Mouse (Mus musculus) intestine, postnatal 0 days (tissue): ENCODE results near the gene Dync1h1. TPM values are rescaled to one million over a fixed set of nuclear protein-coding genes. Genes with fewer than 3 reads are reported as not detected.
"Not testable (repeated sequence)": the region's sequence is repeated elsewhere in the genome, so short reads cannot be mapped to it uniquely, and the experiment has no call there.

Experiments
- ATAC-seq: fragments of 200-750 bp; cut with Nextera tagmentation; 2 replicates; pipeline ENCODE4 v1.8.0; 2017; ENCODE audit warnings: mild to moderate bottlenecking, moderate TSS enrichment, moderate library complexity
- H3K27ac ChIP-seq: fragments of 300-500 bp; sonication (generic); 2 replicates; pipeline ENCODE4 v1.5.1; 2014; ENCODE audit warnings: mild to moderate bottlenecking, low read depth, low read length, moderate library complexity
- H3K27me3 ChIP-seq: fragments of 300-500 bp; sonication (generic); replicated peaks from 2 replicates; pipeline ENCODE4 v1.6.1; 2014; ENCODE audit warnings: low read length, mixed read lengths; ENCODE audit not compliant: control insufficient read depth, insufficient read depth
- H3K36me3 ChIP-seq: fragments of 300-500 bp; sonication (generic); 2 replicates; pipeline ENCODE4 v1.6.1; 2014; ENCODE audit warnings: mild to moderate bottlenecking, moderate library complexity; ENCODE audit not compliant: control insufficient read depth, insufficient read depth
- H3K4me1 ChIP-seq: fragments of 300-500 bp; sonication (generic); replicated peaks from 2 replicates; pipeline ENCODE4 v1.6.1; 2014; ENCODE audit warnings: antibody characterized with exemption, low read length, mixed read lengths; ENCODE audit not compliant: control insufficient read depth, insufficient read depth
- H3K4me2 ChIP-seq: fragments of 300-500 bp; sonication (generic); replicated peaks from 2 replicates; pipeline ENCODE4 v1.6.1; 2014; ENCODE audit warnings: low read depth, mild to moderate bottlenecking, moderate library complexity
- H3K4me3 ChIP-seq: fragments of 300-500 bp; sonication (generic); 2 replicates; pipeline ENCODE4 v1.5.1; 2014; ENCODE audit warnings: low read depth, low read length
- H3K9ac ChIP-seq: fragments of 300-500 bp; sonication (generic); 2 replicates; pipeline ENCODE4 v1.6.1; 2014; ENCODE audit warnings: mild to moderate bottlenecking, low read depth, low read length
- H3K9me3 ChIP-seq: fragments of 300-500 bp; sonication (generic); 2 replicates; pipeline ENCODE4 v1.6.1; 2016; ENCODE audit warnings: mixed run types; ENCODE audit not compliant: control insufficient read depth
- CTCF ChIP-seq: sonication (generic); IDR thresholded peaks from 2 replicates; pipeline ENCODE4 v1.5.1; 2016; ENCODE audit warnings: low read depth, mild to moderate bottlenecking, control low read depth, antibody characterized with exemption, moderate library complexity
- WGBS: fragments of 180-500 bp; shearing (Covaris S2); extraction: QIAGEN DNeasy Blood & Tissue Kit; methylation state at CpG from one replicate; pipeline ENCODE4 v1.1.7; 2014; 5-methylcytosine and 5-hydroxymethylcytosine counted together
- polyA plus RNA-seq: library from polyadenylated mRNA; unstranded; fragments of >200 nt; fragmentation: Nextera tagmentation; extraction: Ambion mirVana; gene quantifications from 2 replicates; pipeline ENCODE4 v1.2.1, GENCODE M21; 2015

Gene Dync1h1
- polyA plus RNA-seq, 1 experiment from 2014 or later: 19.7 TPM

DNA sequence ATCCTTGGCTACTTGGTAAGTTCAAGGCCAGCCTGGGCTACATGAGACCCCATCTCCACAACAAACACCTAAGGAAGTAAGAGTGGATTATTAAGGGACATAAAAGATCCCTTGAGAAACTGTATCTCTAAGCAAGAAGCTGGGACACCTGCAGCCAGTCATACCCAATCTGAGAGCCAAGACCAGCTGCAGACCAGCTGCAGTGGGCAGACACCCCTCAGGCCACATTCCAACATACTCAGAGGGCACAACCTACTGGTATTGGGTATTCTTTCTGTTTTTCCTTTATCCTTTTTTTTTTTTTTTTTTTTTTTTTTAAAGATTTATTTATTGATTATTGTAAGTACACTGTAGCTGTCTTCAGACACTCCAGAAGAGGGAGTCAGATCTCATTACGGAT is 82.3 kb downstream of the Dync1h1 start:
- Histone ChIP-seq H3K4me2 (no peak overlapping the region), H3K9me3 (no peaks in the 10 kb centered on the region), H3K9ac (no peak overlapping the region), H3K27ac (no peak overlapping the region), H3K36me3 (no peaks in the 10 kb centered on the region), H3K4me3 (no peak overlapping the region), H3K4me1 (no peaks in the 10 kb centered on the region), H3K27me3 (no peaks in the 10 kb centered on the region)
- TF ChIP-seq CTCF: no peak
- ATAC-seq: no peak
- WGBS: no CpG with 5 or more reads among the region's 1 CpGs

DNA sequence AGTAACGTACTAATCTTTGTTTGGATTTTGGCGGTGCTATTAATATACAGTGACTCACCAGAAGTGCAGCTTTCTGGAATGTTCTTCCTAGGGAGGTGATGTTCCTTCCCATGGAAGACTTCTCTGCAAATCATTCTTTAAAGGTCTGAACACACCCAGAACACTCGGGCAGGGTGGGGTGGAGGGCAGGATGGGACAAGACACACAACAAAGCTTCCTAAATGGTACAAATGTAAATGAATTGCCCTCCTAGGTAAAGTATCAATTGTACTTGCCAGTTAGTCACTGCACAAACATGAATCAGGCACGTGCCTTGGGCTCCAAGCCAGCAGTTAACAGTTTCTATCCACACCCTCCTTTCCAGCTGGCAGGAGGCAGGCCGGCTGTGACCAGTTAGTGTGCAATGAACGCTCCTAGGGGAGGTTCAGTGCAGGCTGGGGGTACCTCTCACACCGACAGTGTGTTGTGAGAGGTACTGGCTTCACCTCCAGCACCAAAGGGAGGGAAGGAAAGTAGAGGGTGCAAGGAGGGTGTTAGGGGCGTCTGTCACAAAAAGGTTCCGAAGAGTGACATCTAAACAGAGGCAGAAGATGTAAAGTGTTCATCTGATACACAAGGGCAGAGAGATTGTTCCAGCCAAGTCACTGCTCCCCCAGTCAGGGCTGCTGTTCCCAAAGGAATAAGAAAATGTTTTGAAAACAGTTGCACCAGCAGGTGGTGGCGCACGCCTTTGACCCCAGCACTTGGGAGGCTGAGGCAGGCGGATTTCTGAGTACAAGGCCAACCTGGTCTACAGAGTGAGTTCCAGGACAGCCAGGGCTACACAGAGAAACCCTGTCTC is 86.9 kb downstream of the Dync1h1 start:
- Histone ChIP-seq H3K36me3 (peaks cover 27% of the 10 kb centered on the region), H3K9ac (no peak overlapping the region), H3K27me3 (no peaks in the 10 kb centered on the region), H3K4me3 (no peak overlapping the region), H3K4me1 (no peaks in the 10 kb centered on the region), H3K4me2 (peak overlapping the region; percentile 3; the same call in 1 of the 2 replicates), H3K27ac (peak overlapping the region; percentile 17; the same call in 1 of the 2 replicates), H3K9me3 (no peaks in the 10 kb centered on the region)
- peak; percentile 78 for ATAC-seq
- TF ChIP-seq CTCF: no peak
- 38% methylated on average over 12 of the region's 12 CpGs for WGBS

DNA sequence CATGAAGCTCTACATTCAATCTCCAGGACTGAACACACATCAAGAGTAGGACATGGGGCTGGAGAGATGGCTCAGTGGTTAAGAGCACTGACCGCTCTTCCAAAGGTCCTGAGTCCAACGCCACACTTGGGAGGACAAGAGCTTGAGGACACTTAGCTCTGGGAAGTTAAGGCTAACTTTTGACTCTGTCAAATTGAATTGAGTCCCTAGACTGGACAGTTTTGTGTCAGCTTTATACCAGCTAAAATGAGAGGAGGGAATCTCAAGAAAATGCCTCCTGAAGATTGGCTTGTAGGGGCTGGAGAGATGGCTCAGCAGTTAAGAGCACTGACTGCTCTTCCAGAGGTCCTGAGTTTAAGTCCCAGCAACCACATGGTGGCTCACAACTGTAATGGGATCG is 87.7 kb downstream of the Dync1h1 start:
- H3K4me3 ChIP-seq, H3K4me1 ChIP-seq, H3K27me3 ChIP-seq, ATAC-seq, H3K4me2 ChIP-seq, H3K27ac ChIP-seq, H3K9ac ChIP-seq, H3K9me3 ChIP-seq: not testable (repeated sequence)
- peaks cover 34% of the 10 kb centered on the region for H3K36me3 ChIP-seq
- WGBS: 82% methylated on average over 3 of the region's 3 CpGs

DNA sequence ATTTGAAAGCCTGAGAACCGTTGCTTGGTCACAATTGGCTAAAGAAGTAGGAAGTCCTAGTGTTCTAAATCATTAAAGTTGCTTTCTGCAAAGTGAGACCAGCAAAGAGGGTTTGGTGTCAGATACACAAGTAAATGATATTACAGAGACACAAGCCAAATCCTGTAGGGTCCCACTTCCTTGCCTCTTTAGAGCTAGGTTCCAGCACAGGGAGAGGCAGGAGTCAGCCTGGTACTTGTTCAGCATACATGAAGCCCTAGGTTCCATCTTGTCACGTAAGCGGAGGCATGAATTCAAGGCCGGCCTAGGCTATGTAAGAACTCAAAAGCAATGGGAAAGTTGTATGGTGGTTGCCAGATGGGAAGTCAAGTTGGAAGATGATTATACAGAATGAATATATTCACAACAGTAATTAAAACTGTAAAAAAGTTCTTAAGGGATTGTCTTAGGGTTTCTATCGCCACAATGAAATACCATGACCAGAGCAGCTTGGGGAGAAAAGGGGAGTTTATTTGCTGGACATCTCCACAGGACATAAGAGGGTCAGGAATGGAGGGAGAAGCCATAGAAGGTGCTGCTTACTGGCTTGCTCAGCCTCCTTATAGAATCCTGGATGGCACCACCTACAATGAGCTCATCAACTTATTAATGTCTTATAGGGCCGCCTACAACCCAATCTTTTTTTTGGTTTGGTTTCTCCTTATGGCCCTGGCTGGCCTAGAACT is 88.8 kb downstream of the Dync1h1 start:
- Histone ChIP-seq H3K9me3 (no peaks in the 10 kb centered on the region), H3K4me3 (no peak overlapping the region), H3K9ac (no peak overlapping the region), H3K4me1 (no peaks in the 10 kb centered on the region), H3K36me3 (peaks cover 34% of the 10 kb centered on the region), H3K4me2 (no peak overlapping the region), H3K27ac (0 out of 2 replicates have a peak overlapping the region, but pooled peaks have one; percentile 2), H3K27me3 (no peaks in the 10 kb centered on the region)
- TF ChIP-seq CTCF: no peak
- 88% methylated on average over 6 of the region's 6 CpGs for WGBS
- no peak for ATAC-seq

DNA sequence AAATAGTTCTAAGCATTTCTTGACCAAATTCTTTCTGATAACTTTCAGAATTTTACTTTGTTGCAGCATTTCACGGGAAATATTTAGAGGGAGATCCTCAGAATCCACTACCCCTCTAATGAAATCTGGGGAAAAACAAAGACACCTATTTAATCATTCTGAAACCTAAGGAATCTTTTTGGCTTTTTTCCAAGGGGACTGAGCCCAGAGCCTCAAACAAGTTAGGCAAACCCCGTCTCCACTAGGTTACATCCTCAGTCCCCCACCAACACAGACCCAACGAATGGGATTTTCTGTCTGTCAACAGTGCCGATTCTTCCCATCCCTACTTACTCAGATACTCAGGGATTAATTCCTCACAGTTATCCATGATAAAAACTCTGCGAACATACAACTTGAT is 92.1 kb downstream of the Dync1h1 start:
- 61% methylated on average over 5 of the region's 5 CpGs for WGBS
- H3K9ac ChIP-seq, H3K27me3 ChIP-seq, H3K4me2 ChIP-seq, H3K4me1 ChIP-seq, ATAC-seq, H3K9me3 ChIP-seq, H3K27ac ChIP-seq, H3K4me3 ChIP-seq: not testable (repeated sequence)
- peaks cover 34% of the 10 kb centered on the region for H3K36me3 ChIP-seq

DNA sequence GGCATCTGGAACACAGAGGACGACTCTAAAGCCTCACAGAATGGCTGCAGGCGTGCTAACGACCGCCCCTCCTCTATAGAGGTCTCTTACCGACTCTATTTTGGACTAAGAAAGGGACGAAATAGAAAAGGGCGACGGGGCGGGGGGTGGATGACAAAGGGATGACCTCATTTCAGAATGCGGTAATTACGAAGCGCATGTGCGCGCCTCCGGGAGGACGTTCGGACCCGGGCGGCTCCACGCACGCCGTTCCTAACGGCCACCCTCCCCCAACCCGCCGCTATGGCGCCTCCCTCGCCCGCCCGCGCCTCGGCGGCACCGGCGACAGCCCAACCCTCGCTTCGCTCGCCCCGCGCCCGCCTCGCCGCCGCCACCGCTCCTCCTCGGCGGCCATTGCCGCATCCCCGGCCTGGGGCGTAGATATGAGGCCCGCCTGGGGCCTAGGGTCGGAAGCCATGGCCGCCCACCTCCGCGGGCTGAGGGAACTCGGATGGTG is 94.5 kb downstream of the Dync1h1 start:
- no peaks in the 10 kb centered on the region for H3K4me1 ChIP-seq
- H3K36me3 ChIP-seq: peaks cover 18% of the 10 kb centered on the region
- WGBS: under 1% methylated on average over 44 of the region's 55 CpGs
- peak; percentile 48 for ATAC-seq
- TF ChIP-seq CTCF: no peak
- peak overlapping the region; percentile 89 for H3K4me2 ChIP-seq
- H3K9me3 ChIP-seq: no peaks in the 10 kb centered on the region
- peak overlapping the region; percentile 100 for H3K4me3 ChIP-seq
- peak overlapping the region; percentile 96 for H3K9ac ChIP-seq
- no peaks in the 10 kb centered on the region for H3K27me3 ChIP-seq
- H3K27ac ChIP-seq: peak overlapping the region; percentile 88
